Mouse (Mus musculus): Measurements from ENCODE around the gene Plekhd1. TPM values are rescaled to one million over a fixed set of nuclear protein-coding genes. Genes with fewer than 3 reads are reported as not detected.

Plekhd1 gene
- polyA plus RNA-seq, 1 experiment from 2014 or later = 3.6 TPM

DNA sequence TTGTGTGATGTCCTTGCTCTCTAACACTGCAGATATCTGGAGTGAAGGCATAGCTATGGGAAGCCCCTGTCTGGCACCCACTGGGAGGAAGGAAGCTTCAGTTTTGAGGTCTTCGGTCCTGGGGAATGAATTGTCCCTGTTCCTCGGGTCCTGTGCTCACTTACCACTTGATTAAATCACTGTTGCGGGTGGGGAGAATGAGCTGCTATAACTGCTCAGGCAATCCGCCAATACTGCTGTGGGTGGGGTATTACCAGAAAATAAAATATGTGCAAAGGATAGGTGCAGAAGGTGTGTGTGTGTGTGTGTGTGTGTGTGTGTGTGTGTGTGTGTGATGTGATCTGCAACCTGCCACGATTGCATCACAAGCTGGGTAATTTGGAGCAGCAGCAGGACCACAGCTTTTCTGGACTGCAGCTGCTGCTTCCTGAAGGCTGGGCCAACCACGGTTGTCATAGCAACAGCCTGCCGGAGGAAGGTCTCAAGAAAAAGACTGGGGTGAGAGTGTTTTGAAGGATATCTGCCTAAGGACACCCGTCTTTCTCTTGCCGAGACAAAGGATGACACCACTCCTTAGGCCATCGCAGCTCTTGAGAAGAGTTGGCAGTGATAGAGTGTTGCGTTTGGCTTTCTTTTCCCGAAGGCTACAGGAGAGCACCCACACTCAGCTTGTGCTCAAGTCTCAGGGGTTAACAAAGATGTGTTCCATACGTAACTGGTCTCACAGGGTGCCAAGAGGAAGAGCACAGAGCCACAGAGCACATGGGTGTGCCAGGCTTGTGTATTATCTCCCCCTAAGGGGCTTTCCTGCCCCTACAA, 44.3 kb downstream of the Plekhd1 start:
- no peaks in the 10 kb centered on the region for H3K27me3 ChIP-seq (ENCODE audit: control insufficient read depth, insufficient read depth, low read depth, low read length)
- ATAC-seq (ENCODE audit: low read depth) = peak; percentile 47; the same call in 1 of the 2 replicates

GRCm38 (mm10) chr12:80737283-80737600, 44.9 kb downstream of the Plekhd1 start:
- 55% methylated on average over 5 of the region's 5 CpGs for WGBS
- no peak overlapping the region for H3K27ac ChIP-seq (ENCODE audit: low read length)
- no peaks in the 10 kb centered on the region for H3K36me3 ChIP-seq (ENCODE audit: control insufficient read depth, insufficient read depth, low read length)
- H3K9me3 ChIP-seq (ENCODE audit: control insufficient read depth, low read length) = no peaks in the 10 kb centered on the region
- H3K4me3 ChIP-seq (ENCODE audit: low read length) = no peak overlapping the region
- no peaks in the 10 kb centered on the region for H3K27me3 ChIP-seq (ENCODE audit: control insufficient read depth, insufficient read depth, low read depth, low read length)
- H3K4me1 ChIP-seq (replicated peaks; ENCODE audit: control insufficient read depth, insufficient read depth, low read length) = no peaks in the 10 kb centered on the region
- no peak overlapping the region for H3K9ac ChIP-seq (ENCODE audit: low read length)
- ATAC-seq (ENCODE audit: low read depth) = no peak
- H3K4me2 ChIP-seq (ENCODE audit: low read depth, low read length) = no peak overlapping the region

More for the DNA sequence above, 44.3 kb downstream of the Plekhd1 start:
- 18% methylated on average over 13 of the region's 13 CpGs for WGBS
- H3K4me1 ChIP-seq (replicated peaks; ENCODE audit: control insufficient read depth, insufficient read depth, low read length) = no peaks in the 10 kb centered on the region
- H3K27ac ChIP-seq (ENCODE audit: low read length) = no peak overlapping the region
- no peak overlapping the region for H3K4me2 ChIP-seq (ENCODE audit: low read depth, low read length)
- H3K9me3 ChIP-seq (ENCODE audit: control insufficient read depth, low read length) = no peaks in the 10 kb centered on the region
- H3K4me3 ChIP-seq (ENCODE audit: low read length) = no peak overlapping the region
- H3K36me3 ChIP-seq (ENCODE audit: control insufficient read depth, insufficient read depth, low read length) = no peaks in the 10 kb centered on the region
- no peak overlapping the region for H3K9ac ChIP-seq (ENCODE audit: low read length)

- WGBS = 25% methylated on average over 9 of the region's 9 CpGs
Observed at GRCm38 (mm10) chr12:80739482-80739881, 47.1 kb downstream of the Plekhd1 start.

DNA sequence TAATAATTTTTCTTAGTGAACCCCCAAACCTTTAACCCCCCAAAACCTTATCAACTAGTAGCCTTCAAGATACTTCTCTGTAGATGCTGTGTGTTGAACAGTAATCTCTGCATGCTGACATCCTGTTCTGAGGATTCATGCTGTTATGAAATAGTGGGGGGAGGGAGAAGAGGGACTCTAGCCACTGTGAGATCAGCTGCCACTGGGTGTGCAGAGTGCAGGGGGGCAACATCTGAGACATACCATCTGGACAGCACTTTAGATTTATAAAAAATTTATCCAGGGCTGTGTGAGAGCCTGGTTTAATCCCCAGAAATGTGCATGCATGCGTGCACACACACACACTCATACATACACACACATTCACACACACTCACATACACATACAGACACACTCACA, 52.2 kb downstream of the Plekhd1 start:
- Histone ChIP-seq H3K4me3 (ENCODE audit: low read length) (no peak overlapping the region), H3K4me2 (ENCODE audit: low read depth, low read length) (no peak overlapping the region), H3K9ac (ENCODE audit: low read length) (no peak overlapping the region), H3K36me3 (ENCODE audit: control insufficient read depth, insufficient read depth, low read length) (no peaks in the 10 kb centered on the region), H3K9me3 (ENCODE audit: control insufficient read depth, low read length) (no peaks in the 10 kb centered on the region), H3K27me3 (ENCODE audit: control insufficient read depth, insufficient read depth, low read depth, low read length) (no peaks in the 10 kb centered on the region), H3K4me1 (replicated peaks; ENCODE audit: control insufficient read depth, insufficient read depth, low read length) (no peaks in the 10 kb centered on the region), H3K27ac (ENCODE audit: low read length) (no peak overlapping the region)
- WGBS = 63% methylated on average over 1 of the region's 1 CpGs
- ATAC-seq (ENCODE audit: low read depth) = peak; percentile 77

More at GRCm38 (mm10) chr12:80739482-80739881, 47.1 kb downstream of the Plekhd1 start:
- H3K9me3 ChIP-seq (ENCODE audit: control insufficient read depth, low read length) = no peaks in the 10 kb centered on the region
- no peak overlapping the region for H3K4me3 ChIP-seq (ENCODE audit: low read length)
- no peaks in the 10 kb centered on the region for H3K27me3 ChIP-seq (ENCODE audit: control insufficient read depth, insufficient read depth, low read depth, low read length)
- no peaks in the 10 kb centered on the region for H3K4me1 ChIP-seq (replicated peaks; ENCODE audit: control insufficient read depth, insufficient read depth, low read length)
- no peaks in the 10 kb centered on the region for H3K36me3 ChIP-seq (ENCODE audit: control insufficient read depth, insufficient read depth, low read length)
- H3K27ac ChIP-seq (ENCODE audit: low read length) = no peak overlapping the region
- H3K4me2 ChIP-seq (ENCODE audit: low read depth, low read length) = no peak overlapping the region
- ATAC-seq (ENCODE audit: low read depth) = no peak
- H3K9ac ChIP-seq (ENCODE audit: low read length) = no peak overlapping the region

DNA sequence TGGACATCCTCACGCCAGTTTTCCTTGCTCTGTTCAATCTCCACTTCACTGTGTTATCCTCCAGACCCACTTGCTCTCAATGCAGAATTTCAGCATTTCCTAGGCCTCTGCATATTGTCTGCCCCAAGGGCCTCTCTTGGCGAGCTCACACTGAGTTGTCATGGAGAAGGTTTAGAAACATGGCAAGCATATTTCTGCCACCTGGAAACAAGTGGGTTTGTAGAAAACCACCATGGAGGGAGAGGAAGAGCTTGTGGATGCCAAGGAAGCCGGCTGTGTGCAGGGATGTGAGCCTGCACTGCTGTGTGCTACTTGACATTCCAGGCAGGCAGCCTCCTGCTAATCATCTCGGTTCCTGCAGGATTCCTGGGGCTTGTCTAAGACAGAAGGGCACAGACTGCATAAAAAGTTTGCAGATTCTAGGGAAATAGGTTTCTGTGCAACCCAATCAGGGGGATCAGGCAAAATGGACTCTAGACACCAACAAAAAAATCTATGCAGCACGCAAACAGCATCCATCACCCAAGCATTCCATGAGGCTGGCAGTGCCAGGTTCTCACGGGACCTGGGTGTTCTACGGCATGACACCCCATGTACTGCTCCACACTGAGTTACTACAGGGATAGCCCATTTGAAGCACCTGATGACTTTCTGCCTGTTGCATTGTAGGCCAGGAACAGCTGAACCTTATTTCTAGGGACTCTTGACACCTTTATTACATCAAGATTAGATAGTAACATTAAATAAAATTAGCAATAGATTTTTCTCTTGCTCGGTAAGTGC, 53.8 kb downstream of the Plekhd1 start:
- H3K4me3 ChIP-seq (ENCODE audit: low read length) = no peak overlapping the region
- no peaks in the 10 kb centered on the region for H3K36me3 ChIP-seq (ENCODE audit: control insufficient read depth, insufficient read depth, low read length)
- H3K9me3 ChIP-seq (ENCODE audit: control insufficient read depth, low read length) = no peaks in the 10 kb centered on the region
- H3K4me1 ChIP-seq (replicated peaks; ENCODE audit: control insufficient read depth, insufficient read depth, low read length) = no peaks in the 10 kb centered on the region
- H3K27ac ChIP-seq (ENCODE audit: low read length) = no peak overlapping the region
- no peak overlapping the region for H3K4me2 ChIP-seq (ENCODE audit: low read depth, low read length)
- no peaks in the 10 kb centered on the region for H3K27me3 ChIP-seq (ENCODE audit: control insufficient read depth, insufficient read depth, low read depth, low read length)
- no peak for ATAC-seq (ENCODE audit: low read depth)
- H3K9ac ChIP-seq (ENCODE audit: low read length) = no peak overlapping the region
- WGBS = 45% methylated on average over 8 of the region's 8 CpGs

- no peak for ATAC-seq (ENCODE audit: low read depth)
- 77% methylated on average over 6 of the region's 6 CpGs for WGBS
- Histone ChIP-seq H3K4me3 (ENCODE audit: low read length) (no peak overlapping the region), H3K27me3 (ENCODE audit: control insufficient read depth, insufficient read depth, low read depth, low read length) (peaks cover 17% of the 10 kb centered on the region), H3K4me2 (ENCODE audit: low read depth, low read length) (no peak overlapping the region), H3K4me1 (replicated peaks; ENCODE audit: control insufficient read depth, insufficient read depth, low read length) (no peaks in the 10 kb centered on the region), H3K9me3 (ENCODE audit: control insufficient read depth, low read length) (no peaks in the 10 kb centered on the region), H3K27ac (ENCODE audit: low read length) (no peak overlapping the region), H3K9ac (ENCODE audit: low read length) (no peak overlapping the region), H3K36me3 (ENCODE audit: control insufficient read depth, insufficient read depth, low read length) (no peaks in the 10 kb centered on the region)
Observed at GRCm38 (mm10) chr12:80751556-80751955, 59.2 kb downstream of the Plekhd1 start.

DNA sequence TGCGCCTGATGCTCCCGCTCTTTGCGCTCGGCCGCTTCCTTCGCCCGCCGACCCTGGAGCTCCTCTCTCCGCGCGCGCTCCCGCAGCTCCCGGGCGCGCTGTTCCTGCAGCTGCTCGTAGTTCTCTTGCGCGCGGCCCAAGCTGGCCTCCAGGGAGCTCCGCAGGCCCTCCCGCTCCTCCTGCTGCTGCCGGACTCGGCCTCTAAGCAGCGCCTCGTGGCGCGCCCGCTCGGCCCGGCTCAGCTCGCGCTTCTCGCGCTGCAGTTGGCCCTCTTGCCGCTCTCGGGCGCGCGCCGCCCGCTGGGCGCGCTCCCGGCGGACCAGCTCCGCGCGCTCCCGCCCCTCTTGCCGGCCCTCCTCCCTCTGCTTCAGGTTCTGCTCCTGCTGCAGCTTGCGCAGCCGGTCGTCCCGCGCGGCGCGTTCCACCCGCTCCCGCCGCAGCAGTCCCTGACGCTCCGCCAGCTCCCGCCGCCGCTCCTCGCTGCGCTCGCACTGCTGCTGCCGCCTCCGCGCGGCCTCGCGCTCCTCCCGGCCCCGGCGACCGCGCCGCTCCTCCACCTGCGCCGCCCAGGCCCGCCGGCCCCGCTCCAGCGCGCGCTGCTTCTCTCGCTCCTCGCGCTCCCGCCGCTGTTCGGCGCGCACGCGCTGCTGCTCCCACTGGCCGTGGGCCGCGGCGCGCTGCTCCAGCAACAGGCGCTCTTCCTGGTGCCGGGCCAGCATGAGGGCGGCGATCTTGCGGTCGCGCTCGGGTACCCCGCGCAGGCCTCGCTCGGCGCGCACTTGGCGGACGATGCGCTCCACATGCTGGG, 65.6 kb downstream of the Plekhd1 start:
- ATAC-seq (ENCODE audit: low read depth) = peak; percentile 90
- Histone ChIP-seq H3K36me3 (ENCODE audit: control insufficient read depth, insufficient read depth, low read length) (no peaks in the 10 kb centered on the region), H3K4me3 (ENCODE audit: low read length) (peak overlapping the region; percentile 60), H3K27ac (ENCODE audit: low read length) (no peak overlapping the region), H3K4me2 (ENCODE audit: low read depth, low read length) (peak overlapping the region; percentile 99), H3K4me1 (replicated peaks; ENCODE audit: control insufficient read depth, insufficient read depth, low read length) (peaks cover 18% of the 10 kb centered on the region), H3K9me3 (ENCODE audit: control insufficient read depth, low read length) (no peaks in the 10 kb centered on the region), H3K9ac (ENCODE audit: low read length) (peak overlapping the region; percentile 50), H3K27me3 (ENCODE audit: control insufficient read depth, insufficient read depth, low read depth, low read length) (peaks cover 71% of the 10 kb centered on the region)
- WGBS = under 1% methylated on average over 102 of the region's 122 CpGs

DNA sequence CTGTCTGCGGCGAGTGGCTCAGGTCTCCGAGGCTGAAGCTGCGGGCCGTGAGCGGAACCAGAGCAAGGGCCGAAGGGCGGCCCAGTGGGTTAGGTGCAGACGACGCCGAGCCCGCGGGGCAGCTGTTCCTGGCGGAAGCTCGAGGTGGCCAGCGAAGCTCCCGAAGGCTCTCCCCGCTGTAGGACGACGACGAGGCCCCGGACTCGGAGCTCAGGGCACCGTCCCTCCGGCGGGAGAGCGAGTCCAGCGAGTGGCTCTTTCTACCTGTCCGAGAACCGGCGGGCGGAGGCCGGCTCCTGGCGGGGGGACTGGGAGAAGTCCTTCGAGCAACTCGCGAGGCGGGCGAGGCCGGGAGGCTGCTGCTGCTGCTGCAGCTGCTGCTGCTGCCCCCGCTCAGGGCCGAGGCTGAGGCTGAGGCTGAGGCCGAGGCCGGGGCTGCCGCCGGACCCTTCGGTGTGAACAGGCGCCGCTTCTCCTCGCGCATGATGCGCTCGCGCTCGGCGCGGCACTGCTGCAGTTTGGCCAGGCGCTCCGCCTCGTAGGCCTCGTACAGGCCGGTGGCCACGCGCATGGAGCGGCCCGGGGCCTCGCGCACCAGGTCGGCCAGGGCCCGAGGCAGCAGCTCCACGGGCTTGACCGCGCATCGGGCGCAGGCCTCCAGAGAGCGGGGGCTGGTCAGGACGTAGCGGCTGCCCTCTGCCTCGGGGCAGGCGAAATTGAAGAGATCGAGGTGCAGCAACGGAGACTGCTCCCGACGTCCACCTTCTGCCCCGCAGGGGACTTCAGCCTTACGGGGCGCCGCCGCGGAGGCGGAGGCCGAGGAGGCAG, 66.4 kb downstream of the Plekhd1 start:
- Histone ChIP-seq H3K4me1 (replicated peaks; ENCODE audit: control insufficient read depth, insufficient read depth, low read length) (peaks cover 18% of the 10 kb centered on the region), H3K27ac (ENCODE audit: low read length) (no peak overlapping the region), H3K9me3 (ENCODE audit: control insufficient read depth, low read length) (no peaks in the 10 kb centered on the region), H3K4me2 (ENCODE audit: low read depth, low read length) (peak overlapping the region; percentile 99), H3K9ac (ENCODE audit: low read length) (peak overlapping the region; percentile 47; the same call in 1 of the 2 replicates), H3K4me3 (ENCODE audit: low read length) (peak overlapping the region; percentile 60), H3K36me3 (ENCODE audit: control insufficient read depth, insufficient read depth, low read length) (no peaks in the 10 kb centered on the region), H3K27me3 (ENCODE audit: control insufficient read depth, insufficient read depth, low read depth, low read length) (peaks cover 71% of the 10 kb centered on the region)
- ATAC-seq (ENCODE audit: low read depth) = peak; percentile 26; the same call in 1 of the 2 replicates
- 2% methylated on average over 77 of the region's 92 CpGs for WGBS

Data from lung, embryonic 16.5 days (tissue).